Mouse (Mus musculus) intestine, embryonic 14.5 days (tissue): ENCODE measurements at regions not wholly inside any gene's neighbourhood (a gene's known extent, or its start where the extent isn't known, plus 50 kb on each side); places are given as distances from the start of the nearest gene placed in this dataset.

Experiments
- ATAC-seq: fragments of 200-750 bp; cut with Nextera tagmentation; replicated peaks from 2 replicates; pipeline ENCODE4 v1.8.0; 2017; ENCODE audit warnings: low read depth, moderate number of reproducible peaks, moderate TSS enrichment, moderate library complexity; ENCODE audit not compliant: low FRiP score, low TSS enrichment
- DNase-seq: peaks from one replicate; pipeline ENCODE4 v3.0.0-alpha.2; 2018; ENCODE audit warnings: low spot score
- H3K27ac ChIP-seq: fragments of 300-500 bp; sonication (generic); 2 replicates; pipeline ENCODE4 v1.5.1; 2014; ENCODE audit warnings: low read depth, mild to moderate bottlenecking, control low read depth
- H3K27me3 ChIP-seq: fragments of 300-500 bp; sonication (generic); replicated peaks from 2 replicates; pipeline ENCODE4 v1.6.1; 2014; ENCODE audit warnings: low read length, control low read depth; ENCODE audit not compliant: control insufficient read depth, insufficient read depth
- H3K36me3 ChIP-seq: fragments of 300-500 bp; sonication (generic); 2 replicates; pipeline ENCODE4 v1.6.1; 2014; ENCODE audit warnings: low read length, control low read depth; ENCODE audit not compliant: control insufficient read depth, insufficient read depth
- H3K4me1 ChIP-seq: fragments of 300-500 bp; sonication (generic); replicated peaks from 2 replicates; pipeline ENCODE4 v1.6.1; 2014; ENCODE audit warnings: low read length, control low read depth, mixed read lengths; ENCODE audit not compliant: control insufficient read depth, insufficient read depth
- H3K4me2 ChIP-seq: fragments of 300-500 bp; sonication (generic); 2 replicates; pipeline ENCODE4 v1.6.1; 2014; ENCODE audit warnings: low read length
- H3K4me3 ChIP-seq: fragments of 300-500 bp; sonication (generic); 2 replicates; pipeline ENCODE4 v1.5.1; 2014; ENCODE audit warnings: low read depth, low read length, control low read depth, mixed read lengths
- H3K9ac ChIP-seq: fragments of 300-500 bp; sonication (generic); 2 replicates; pipeline ENCODE4 v1.6.1; 2014; ENCODE audit warnings: mild to moderate bottlenecking, low read length
- H3K9me3 ChIP-seq: fragments of 300-500 bp; sonication (generic); 2 replicates; pipeline ENCODE4 v1.6.1; 2016; ENCODE audit warnings: low read length, control low read depth; ENCODE audit not compliant: control insufficient read depth
- WGBS: fragments of 180-500 bp; shearing (Covaris S2); extraction: QIAGEN DNeasy Blood & Tissue Kit; methylation state at CpG from one replicate; pipeline ENCODE4 v1.1.7; 2014; 5-methylcytosine and 5-hydroxymethylcytosine counted together

- DNase-seq: no peak
- 29% methylated on average over 7 of the region's 7 CpGs for WGBS
- H3K4me1 ChIP-seq: peaks cover 13% of the 10 kb centered on the region
- no peaks in the 10 kb centered on the region for H3K27me3 ChIP-seq
- H3K36me3 ChIP-seq: no peaks in the 10 kb centered on the region
- H3K9me3 ChIP-seq: no peaks in the 10 kb centered on the region
- peak; percentile 66; the same call in 1 of the 2 replicates for ATAC-seq
- 0 out of 2 replicates have a peak overlapping the region, but pooled peaks have one; percentile 22 for H3K27ac ChIP-seq
- no peak overlapping the region for H3K9ac ChIP-seq
- H3K4me3 ChIP-seq: no peak overlapping the region
- no peak overlapping the region for H3K4me2 ChIP-seq
Observed at GRCm38 (mm10) chr7:72496933-72497631, 190.7 kb upstream of the Mctp2 start.

DNA sequence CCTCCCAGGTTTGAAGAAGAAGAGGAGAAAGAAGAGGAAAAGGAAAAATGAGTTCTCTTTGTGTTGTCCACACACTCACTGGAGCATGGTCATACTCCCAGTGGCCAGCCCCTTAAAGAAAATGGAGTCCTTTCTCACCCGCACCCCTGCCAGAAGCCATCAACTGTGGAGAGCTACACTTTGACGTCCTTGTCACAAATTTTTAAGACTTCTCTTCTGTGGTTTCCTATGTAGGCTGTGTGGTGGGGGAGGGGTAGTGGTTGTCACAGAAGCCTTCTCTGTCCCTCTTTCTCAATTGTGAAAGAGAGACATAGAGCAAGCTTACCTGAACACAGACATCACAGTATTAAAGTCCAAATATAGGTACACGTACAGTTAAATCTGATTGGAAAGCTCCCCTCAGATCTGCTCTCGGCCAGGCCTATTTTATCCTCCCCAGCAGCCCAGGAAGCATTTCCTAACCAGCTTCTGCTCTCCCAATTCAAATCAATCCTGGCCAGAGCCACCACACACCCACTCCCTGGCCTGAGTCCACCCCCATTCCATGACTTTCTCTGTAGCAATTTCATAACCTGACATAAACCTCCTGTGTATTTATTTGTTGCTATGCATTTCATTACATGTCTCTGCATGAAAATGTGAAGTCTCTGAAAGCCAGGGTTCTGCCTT lies 192.3 kb upstream of the Mctp2 start:
- Histone ChIP-seq H3K4me2 (no peak overlapping the region), H3K4me1 (peaks cover 13% of the 10 kb centered on the region), H3K9me3 (no peaks in the 10 kb centered on the region), H3K27me3 (no peaks in the 10 kb centered on the region), H3K27ac (no peak overlapping the region), H3K4me3 (no peak overlapping the region), H3K9ac (no peak overlapping the region), H3K36me3 (no peaks in the 10 kb centered on the region)
- DNase-seq (no peak), ATAC-seq (no peak)
- WGBS: 71% methylated on average over 4 of the region's 4 CpGs

DNA sequence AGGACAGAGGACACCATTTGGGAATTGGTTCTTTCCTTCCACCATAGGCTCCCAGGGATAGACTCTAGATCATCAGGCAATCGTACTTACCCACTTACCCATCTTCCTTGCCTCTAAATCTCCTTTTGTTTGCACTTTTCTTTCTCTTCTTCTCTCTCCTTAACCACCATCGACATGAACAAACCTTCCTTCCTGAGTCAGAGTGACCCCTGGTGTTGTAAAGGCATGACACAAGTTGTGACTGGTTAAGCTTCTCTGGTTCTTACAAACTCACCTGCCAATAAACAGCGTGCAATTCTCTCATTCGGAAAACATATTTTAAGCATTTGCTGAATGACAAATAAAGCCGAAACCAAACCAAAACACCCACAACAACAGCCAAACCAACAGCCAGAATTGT lies 193.4 kb upstream of the Mctp2 start:
- Histone ChIP-seq H3K9me3 (no peaks in the 10 kb centered on the region), H3K9ac (no peak overlapping the region), H3K27ac (no peak overlapping the region), H3K36me3 (no peaks in the 10 kb centered on the region), H3K4me1 (peaks cover 13% of the 10 kb centered on the region), H3K4me3 (no peak overlapping the region), H3K4me2 (no peak overlapping the region), H3K27me3 (no peaks in the 10 kb centered on the region)
- WGBS: 78% methylated on average over 5 of the region's 5 CpGs
- ATAC-seq: no peak
- no peak for DNase-seq

GRCm38 (mm10) chr7:72500190-72500589 lies 193.8 kb upstream of the Mctp2 start:
- DNase-seq (no peak), ATAC-seq (no peak)
- Histone ChIP-seq H3K4me1 (peaks cover 13% of the 10 kb centered on the region), H3K9ac (no peak overlapping the region), H3K4me2 (no peak overlapping the region), H3K9me3 (no peaks in the 10 kb centered on the region), H3K27ac (no peak overlapping the region), H3K36me3 (no peaks in the 10 kb centered on the region), H3K27me3 (no peaks in the 10 kb centered on the region), H3K4me3 (no peak overlapping the region)
- 53% methylated on average over 3 of the region's 3 CpGs for WGBS

DNA sequence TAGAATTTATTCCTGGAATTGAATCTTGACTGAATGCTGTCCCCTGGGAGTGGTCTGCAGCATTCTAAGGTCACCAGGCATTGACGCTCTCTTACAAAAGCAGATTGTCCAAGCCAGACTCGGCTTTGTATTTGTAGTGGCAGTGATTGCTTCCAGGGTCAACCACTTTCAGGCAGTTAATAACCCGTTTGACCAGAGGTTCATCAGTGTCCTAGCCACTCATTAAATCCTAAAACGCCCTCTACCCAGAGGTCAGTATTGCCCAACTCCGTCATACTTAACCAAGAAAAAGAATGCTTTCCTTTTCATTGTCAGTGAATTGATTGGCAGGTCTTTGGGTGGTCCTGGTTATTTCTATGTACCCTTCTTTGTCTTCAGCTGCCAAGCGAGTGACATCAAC lies 194.6 kb upstream of the Mctp2 start:
- ATAC-seq: no peak
- DNase-seq: no peak
- Histone ChIP-seq H3K27me3 (no peaks in the 10 kb centered on the region), H3K4me1 (peaks cover 21% of the 10 kb centered on the region), H3K4me2 (no peak overlapping the region), H3K4me3 (no peak overlapping the region), H3K36me3 (no peaks in the 10 kb centered on the region), H3K27ac (no peak overlapping the region), H3K9me3 (no peaks in the 10 kb centered on the region), H3K9ac (no peak overlapping the region)
- 53% methylated on average over 6 of the region's 6 CpGs for WGBS

GRCm38 (mm10) chr7:72501431-72501830 lies 195.0 kb upstream of the Mctp2 start:
- DNase-seq (no peak), ATAC-seq (no peak)
- H3K27ac ChIP-seq: no peak overlapping the region
- H3K9ac ChIP-seq: no peak overlapping the region
- no peaks in the 10 kb centered on the region for H3K36me3 ChIP-seq
- H3K4me3 ChIP-seq: no peak overlapping the region
- no peaks in the 10 kb centered on the region for H3K9me3 ChIP-seq
- no peaks in the 10 kb centered on the region for H3K27me3 ChIP-seq
- WGBS: 83% methylated on average over 3 of the region's 3 CpGs
- no peak overlapping the region for H3K4me2 ChIP-seq
- peaks cover 22% of the 10 kb centered on the region for H3K4me1 ChIP-seq

DNA sequence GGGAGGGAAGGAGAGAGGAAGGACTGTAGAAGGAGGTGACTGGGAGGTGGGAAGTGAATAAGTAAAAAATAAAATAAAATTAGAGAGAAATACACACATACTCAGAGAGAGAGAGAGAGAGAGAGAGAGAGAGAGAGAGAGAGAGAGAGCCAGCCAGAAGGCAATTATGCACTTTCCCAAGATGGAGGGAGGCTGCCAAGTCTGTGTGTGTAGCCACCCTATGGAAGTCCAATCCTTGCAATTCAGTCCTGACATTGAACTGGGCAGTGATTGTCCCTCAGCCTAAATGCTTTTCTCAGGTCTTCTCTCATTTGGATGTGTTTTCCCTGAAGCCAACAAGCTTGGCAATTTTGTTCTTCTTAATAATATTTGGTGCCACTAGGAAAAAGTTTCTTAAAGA lies 197.3 kb upstream of the Mctp2 start:
- DNase-seq (no peak), ATAC-seq (no peak)
- H3K9me3 ChIP-seq: no peaks in the 10 kb centered on the region
- H3K9ac ChIP-seq: no peak overlapping the region
- no peak overlapping the region for H3K4me2 ChIP-seq
- no peaks in the 10 kb centered on the region for H3K36me3 ChIP-seq
- no peak overlapping the region for H3K27ac ChIP-seq
- no peaks in the 10 kb centered on the region for H3K27me3 ChIP-seq
- no peak overlapping the region for H3K4me3 ChIP-seq
- peaks cover 16% of the 10 kb centered on the region for H3K4me1 ChIP-seq

GRCm38 (mm10) chr7:72504268-72504667 lies 197.9 kb upstream of the Mctp2 start:
- ATAC-seq: no peak
- WGBS: 77% methylated on average over 4 of the region's 4 CpGs
- H3K27ac ChIP-seq: no peak overlapping the region
- peaks cover 16% of the 10 kb centered on the region for H3K4me1 ChIP-seq
- no peak overlapping the region for H3K9ac ChIP-seq
- no peaks in the 10 kb centered on the region for H3K9me3 ChIP-seq
- no peak overlapping the region for H3K4me2 ChIP-seq
- no peaks in the 10 kb centered on the region for H3K27me3 ChIP-seq
- no peaks in the 10 kb centered on the region for H3K36me3 ChIP-seq
- no peak overlapping the region for H3K4me3 ChIP-seq
- DNase-seq: no peak
